Mouse (Mus musculus) cerebellum, postnatal 36 days (tissue): Measurements from ENCODE around the gene Nhlh1.

ENCODE experiments used
- DNase-seq, 2 experiments: peaks; one replicate each; pipeline ENCODE4 v3.0.0; 2021 to 2022; ENCODE audit warnings: mixed read lengths in 2 of 2

Nhlh1 gene

DNA sequence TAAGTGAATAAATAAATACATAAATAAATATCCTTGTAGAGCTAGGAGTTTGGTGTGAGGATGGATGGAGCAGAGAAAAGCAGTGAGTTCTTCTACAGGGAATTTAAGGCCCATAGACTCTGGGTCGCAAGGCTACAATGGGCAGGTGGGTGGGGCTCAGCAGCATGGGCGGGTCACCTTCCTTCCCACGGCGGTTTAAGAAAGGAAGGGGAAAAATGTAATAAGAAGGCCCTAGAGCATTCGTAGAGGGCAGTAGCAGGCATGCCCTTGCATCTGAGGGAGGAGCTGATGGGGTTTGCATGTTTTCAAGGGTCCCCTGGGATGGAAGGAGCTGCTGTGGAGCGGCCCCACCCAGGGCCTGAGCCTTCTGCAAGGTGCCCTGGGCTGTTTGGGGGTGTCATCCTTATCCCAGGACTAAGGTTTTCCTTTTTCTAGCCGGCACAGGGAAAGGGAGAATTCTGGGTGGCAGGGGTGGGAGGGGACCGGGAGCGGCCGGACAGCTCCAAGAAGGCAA lies 4.5 kb downstream of the Nhlh1 start:
- DNase-seq, result no peak

DNA sequence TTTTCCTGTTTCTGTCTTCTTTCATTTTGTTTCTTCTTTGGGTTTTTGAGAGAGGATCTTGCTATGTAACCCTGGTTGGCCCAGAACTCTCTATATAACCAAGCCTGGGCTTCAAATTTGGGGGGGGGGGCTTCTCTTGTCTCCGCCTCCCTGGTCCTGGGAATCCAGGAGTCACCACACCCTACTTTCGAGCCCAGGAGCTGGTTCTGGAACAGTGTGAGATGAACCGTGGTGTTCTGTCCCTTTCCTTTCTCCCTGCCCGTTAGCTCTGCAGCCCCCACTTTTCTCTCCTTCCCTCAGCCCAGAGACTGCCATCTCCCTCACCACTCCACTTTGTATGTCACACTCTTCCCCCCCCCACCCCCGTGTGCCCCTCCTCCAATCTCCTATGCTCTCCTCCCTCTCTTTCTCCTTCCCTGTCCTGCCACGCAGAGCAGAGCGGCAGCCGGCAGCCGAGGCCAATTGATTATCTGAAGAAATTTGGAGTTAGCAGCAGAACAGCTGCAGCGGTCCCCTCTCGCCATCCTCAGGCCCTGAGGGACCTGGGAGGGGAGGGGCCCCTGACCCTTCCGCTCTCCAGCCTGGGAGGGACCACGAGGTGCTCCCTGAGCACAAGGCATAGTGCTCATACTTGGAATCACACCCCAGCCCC lies 8.1 kb downstream of the Nhlh1 start:
- no peak for DNase-seq

DNA sequence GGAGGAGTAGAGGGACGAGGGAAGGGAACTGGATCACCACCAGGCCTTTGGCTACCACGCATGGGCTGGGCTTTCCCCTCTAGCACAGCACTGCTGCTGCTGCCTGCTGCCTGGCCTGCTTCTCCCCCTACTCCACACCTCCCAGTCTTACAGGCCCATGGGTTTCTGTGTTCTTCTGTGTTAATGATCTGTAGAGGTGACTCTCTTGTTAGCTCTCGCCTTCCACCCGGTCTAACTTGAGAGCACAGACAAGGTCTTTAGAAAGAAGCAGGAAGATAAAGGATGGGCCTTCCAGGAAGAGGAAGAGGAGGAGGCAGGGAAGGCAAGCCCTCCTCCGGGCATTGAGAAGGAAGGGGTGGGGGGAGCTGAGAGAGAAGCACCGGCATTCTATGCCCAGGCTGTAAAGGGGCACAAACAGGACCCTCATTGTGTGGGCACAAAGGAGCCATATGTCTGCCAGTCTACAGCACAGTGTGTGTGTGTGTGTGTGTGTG lies 9.1 kb downstream of the Nhlh1 start:
- no peak for DNase-seq

DNA sequence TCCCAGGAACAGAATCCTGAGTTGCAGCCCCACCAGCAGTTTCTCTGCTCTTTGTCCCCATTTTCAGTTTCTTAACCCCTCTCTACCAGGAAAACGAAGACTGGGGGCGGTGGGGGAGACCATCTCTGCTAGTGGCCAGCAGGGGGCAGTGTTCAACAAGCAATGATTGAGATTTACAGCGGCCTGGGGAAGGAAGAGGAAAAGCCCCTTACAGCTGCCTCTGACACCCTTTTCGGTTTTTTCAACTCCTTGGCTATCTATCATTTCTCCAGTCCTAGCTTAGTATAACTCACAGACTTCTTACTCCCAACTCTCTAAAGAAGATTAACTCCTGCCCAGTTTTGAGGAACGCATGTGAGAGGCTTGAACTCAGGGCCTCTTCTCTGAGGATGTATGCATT lies 10.4 kb downstream of the Nhlh1 start:
- peak; percentile 65 to 72 for DNase-seq

DNA sequence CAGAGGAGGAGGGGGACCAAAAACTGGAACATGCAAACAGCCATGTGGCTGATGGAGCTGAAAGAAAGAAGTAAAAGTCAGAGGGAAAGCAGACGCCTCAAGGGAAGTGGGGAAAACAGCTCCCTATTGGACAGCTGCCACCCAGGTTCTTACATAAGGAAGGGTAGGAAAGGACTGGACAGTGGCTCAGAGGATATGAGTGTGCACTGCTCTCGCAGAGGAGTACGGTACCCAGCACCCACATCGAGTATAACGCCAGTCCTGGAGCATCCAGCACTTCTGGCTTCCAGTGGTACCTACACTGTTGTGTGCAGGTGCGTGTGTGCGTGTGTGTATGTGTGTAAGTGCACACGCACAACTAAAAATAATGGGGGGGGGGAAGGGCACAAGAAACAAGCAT lies 11.0 kb downstream of the Nhlh1 start:
- no peak for DNase-seq

DNA sequence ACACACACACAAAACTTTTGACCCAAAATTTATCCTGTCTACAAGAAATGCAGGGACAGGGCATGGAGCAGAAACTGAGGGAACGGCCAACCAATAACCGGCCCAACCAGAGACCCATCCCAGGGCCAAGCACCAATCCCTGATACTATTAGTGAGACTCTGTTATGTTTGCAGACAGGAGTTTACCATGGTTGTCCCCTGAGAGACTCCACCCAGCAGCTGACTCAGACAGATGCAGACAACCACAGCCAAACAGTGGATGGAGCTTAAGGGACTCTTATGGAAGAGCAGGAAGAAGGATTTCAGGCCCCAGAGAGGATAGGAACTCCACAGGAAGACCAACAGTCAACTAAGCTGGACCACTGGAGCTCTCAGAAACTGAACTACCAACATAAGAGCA lies 27.5 kb downstream of the Nhlh1 start:
- DNase-seq, result no peak

DNA sequence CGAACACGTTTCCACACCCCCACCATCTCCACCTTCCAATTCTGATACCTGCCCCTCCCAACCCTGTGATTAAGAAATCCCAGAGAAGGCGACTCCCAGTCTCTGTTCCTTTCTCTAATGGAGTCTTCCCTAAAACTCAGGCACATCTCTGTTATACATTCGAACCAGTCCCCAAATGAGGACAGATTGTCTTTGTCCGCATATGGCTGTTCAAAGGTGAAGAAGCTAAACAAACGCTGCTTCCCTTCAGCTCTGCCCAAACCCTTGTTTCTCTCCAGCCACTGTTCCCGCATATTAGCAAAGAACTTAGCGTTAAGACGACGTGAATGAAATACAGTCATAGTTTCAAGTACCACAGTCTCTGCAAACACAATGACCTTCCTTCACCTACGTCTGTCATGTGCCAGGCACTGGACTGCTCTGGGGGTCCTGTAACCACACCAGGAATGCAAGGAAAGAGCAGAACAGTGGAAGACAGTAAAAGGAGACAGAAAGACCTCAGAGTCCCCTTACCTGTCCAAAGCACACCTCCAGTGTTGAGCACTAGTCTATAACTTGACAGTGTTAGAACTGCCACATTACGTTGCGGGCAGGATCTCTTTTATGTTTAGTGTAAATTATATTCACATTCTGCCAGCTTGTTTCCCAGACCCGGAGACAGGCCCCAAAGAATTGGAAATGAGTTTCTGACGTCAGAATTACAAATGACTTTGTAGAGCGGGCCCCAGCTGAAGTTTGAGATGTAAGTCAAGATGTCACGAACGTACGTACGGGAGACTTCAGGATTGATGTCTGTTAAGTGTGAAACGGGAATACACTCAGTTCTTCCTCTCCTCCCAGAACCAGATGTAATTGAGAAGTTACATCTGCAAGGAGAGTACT lies 28.7 kb downstream of the Nhlh1 start, which contains the start of gene Vangl2:
TSS of gene Vangl2 (minus strand) at position 51 of the 882 bp plus-strand sequence.
- DNase-seq, result no peak

DNA sequence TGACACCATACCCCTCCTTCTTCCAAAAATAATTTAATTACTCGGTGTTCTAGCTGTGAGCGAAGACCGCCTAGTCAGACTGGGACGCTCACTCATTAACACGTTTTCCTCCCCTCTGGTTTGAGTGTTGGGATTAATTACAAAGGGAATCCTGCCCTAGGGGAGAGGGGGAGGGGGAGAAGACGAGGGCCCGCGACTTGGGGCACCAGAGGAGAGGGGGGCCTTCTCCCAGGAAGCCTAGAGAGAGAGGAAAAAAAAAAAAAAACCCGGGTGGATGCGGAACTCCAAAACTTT lies 29.6 kb downstream of the Nhlh1 start:
- DNase-seq, result no peak

DNA sequence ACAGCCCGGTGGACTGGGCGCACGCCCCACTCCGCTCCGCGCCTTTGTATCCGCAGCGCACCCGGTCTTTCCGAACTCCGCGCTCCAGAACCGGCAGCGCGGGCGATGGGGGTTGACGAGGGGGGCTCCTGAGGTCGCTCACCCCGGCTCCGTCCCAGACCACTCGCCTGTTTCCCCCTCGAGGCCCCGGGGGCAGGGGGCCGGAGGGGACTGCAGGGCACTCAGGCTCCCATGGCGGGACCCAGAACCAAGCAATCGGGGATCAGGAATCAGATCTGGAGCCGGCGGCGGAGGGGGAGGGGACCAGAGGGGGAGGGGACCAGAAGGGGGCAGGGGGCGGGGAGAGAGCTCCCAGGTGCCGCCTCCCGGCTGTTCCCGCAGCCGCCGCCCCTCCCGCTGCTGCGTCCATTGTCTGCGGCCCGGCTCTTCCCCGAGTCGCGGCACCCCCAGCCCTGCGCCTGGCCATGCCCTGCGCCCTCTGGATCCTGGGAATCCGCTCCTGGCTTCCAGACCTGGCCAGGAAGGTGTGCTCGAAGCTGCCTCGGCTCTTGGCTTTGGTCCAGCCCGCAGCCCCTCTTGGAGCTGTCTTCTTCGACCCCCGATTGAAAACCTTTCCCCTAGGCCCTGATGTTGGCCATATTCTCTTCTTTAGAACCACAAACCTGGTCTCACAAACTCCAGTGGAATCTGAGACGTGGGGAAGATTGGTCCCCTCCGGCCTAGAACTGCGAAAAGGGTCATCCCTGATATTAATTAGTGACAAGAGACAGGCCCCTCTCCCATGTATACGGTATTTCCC lies 30.2 kb downstream of the Nhlh1 start:
- peak; percentile 92 to 95 for DNase-seq

DNA sequence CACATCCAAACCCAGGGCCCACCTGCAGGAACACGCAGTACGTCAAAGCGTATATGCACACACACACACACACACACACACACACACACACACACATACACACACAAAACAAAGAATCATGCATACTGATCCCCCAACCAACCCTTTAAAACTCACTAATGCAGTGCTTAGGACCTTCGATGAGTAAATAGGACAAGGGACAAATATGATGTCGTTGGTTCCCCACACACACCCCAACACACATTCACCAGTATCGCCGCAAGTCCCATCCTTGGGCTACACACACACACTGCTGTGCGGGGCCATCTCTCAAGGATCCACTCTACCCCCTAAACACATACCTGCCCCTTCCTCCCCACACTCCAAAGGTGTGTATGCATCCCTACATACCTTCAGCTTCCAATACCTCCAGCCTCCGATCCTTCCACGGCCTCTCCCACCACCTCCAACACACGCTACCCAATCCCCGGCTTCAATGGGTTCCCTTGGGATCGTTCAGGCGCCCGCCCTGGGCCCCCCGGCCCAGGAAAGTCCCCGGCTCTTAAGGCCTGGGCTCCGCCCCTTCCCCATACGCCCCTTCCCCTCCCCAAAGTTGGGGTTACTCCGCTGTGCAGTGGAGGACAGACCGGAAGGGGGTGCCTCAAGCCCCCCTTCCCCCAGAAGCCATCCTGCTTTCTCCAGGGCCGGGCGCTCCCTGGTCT lies 31.0 kb downstream of the Nhlh1 start:
- DNase-seq, result peak; percentile 20 to 35

DNA sequence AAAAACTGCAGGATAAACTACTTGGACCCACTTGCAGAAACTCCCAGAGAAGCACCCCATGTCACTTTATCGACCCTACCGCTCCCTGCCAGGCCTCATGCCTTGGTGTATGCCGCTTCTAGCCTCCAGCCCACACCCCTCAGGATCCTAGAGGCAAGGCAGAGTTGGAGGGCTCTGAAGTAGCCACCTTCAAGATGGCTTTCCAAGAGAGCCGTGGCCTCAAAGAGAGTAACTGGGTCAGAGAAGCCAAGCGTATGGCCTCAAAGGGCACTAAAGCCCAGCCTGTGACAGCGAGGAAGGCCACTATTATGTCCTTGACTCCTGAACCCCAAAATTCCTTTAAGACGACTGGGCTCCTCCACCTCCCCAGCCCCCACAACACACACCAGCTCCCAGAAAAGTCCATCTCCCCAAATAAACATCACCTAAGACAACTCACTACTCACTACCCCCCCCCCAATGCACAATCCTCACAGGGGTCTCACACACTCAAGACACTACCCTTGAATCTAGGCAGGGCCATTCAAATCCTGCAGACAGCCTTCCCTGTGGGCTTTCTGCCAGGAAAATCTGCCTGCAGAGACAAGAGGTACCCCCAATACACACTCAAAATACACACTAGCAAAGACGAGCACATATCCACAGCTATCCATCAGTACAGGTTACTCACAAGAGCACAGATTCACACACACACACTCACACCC lies 32.0 kb downstream of the Nhlh1 start:
- DNase-seq, result no peak

DNA sequence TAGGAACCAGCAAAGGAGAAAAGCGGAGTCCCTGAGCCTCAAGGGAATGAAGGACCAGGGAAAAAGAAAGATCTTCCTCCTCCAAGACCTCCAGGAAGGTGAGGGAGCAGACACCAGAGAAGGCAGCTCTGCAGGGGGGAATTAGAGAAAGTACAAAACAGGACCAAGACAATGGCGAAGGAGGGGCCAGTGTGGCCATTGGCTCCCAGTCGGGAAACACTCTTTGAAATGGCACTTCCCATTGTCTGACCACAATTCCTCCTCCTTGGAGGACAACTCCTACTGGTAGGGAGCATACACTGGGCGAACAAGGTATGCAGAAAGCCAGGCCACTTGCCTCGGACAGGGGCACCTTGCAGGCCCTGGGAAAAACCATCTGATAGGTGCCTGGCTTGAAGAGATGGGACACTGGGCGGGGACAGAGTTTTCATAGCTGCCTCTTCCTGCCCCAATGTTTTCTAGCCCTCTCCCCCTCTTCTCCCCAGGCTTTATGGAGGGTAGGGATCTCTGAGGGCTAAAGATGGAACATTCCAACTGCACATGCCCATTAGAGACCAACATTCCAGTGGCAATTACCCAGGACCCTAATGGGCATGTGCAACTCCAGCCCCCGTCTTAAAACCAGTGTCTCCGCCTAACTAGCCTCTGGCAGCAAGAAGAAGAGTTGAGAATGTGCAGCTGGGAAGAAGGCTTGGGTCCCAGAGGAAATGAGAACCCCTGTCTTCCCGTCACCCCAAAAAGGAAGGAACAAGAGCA lies 33.1 kb downstream of the Nhlh1 start:
- DNase-seq, result no peak

DNA sequence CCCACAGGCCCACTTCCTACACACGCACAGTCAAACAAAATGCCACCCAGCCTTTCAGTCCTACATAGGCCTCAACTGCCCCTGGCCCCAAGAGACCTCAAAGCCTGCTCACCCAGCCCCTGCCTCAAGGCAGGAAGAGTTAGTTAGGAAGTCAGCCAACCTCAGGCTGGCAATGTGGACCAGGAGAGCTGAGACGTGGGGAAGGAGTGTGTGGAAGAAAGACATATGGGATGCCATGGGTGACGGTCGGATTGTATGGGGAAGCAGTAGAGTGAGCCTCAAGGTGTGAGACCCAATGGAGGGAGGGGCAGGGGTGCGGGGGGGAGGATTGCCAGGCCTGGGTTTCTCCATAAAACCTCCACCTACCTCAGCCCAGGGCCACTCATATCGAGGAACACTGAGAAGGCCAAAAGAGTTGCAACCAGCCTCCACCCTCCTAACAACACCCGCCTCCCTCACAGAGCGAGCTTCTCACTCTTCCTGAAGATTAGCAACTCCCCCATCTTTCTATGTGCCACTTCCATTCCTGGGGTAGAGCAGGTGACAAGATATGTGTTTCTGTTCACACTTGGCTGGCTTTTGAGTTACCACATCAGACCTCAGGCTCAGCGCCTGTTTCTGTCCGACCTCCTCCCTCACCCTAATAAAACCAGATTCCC lies 37.4 kb downstream of the Nhlh1 start:
- DNase-seq, result no peak

DNA sequence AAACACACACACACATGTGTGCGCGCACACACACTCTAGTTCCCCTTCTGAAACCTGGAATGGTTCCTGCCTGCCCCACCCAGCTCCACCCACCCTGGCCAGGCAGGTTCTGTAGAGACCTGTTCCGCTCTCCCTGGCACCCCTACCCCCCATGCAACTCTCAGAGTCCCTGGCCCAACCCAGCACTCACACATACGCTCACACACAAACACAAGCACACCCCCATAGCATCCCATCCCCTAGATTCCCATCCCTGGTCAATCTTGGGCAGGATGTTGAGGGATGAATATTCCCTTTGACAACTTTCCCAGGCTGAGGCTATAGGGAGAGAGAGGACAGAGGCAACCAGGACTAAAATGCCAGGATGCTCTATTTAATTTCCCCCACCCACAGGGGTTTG lies 38.0 kb downstream of the Nhlh1 start:
- no peak for DNase-seq

DNA sequence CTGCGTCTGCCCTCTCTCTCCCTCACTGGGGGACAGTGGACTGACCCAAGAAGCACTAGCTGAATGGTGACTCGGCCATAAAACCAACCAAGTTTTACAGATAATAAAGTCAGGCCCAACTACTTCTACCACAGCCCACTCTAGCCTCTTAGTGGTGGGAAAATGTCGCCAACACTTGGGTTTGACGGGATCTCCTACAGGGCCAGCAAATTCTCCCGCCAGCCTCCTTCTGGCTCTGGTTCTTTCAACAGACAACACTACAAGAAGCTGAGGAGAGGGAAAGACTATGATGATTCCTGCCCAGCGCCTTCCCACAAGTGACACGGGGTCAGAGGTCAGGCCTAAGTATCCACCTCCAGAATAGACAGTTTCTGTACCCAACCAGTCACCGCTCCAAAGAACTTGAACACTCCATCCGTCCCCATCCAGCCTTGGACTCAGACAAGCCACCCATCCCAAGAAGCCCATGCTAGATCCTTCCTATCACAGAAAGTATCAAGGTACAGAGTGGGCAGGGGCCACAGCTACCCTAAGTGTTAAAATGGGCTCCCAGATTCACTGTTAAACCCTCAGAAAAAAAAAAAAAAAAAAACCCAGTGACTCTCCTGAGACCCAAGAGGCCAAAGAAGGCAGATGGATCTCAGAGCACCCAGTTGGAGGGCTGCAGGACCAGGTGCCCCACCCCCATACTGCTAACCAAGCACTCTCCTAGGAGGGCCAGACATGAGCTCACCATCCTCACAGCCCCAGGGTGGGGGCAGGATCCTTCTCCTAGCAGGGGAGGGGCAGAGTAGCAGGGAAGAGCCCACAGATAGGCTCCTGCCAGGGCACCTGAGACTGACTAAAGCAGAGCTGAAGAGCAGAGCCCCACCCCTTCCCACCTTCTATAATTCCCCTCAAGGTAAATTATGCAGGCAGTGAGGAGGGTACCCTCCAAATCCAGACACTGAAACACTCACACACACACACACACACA lies 38.7 kb downstream of the Nhlh1 start:
- DNase-seq, result no peak

DNA sequence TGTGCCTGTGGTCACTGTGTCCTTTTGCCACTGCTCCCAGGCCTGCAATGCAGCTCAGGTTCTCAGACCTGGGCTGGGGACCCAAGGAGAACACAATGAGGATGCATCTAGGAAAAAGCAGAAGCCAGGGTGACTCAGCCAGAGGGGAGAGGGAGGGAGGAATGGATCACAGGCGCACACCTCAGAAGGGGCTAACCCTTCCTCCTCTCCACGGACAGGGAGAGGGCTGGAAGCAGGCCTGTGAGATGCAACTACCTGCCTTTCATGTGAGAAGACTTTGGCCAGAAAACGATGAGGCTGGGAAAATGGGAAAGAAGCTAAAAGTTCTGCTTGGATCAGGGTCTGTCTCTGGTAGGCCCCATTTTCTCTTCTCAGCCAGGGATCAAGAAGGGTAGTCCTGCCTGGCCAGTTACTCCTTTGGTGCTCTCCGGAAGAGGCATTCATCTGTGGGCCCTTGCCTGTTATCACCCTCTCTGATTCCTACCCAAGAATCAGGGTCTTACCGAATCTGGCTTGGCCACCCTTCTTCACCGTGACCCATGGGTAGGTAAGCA lies 39.8 kb downstream of the Nhlh1 start:
- DNase-seq, result no peak

DNA sequence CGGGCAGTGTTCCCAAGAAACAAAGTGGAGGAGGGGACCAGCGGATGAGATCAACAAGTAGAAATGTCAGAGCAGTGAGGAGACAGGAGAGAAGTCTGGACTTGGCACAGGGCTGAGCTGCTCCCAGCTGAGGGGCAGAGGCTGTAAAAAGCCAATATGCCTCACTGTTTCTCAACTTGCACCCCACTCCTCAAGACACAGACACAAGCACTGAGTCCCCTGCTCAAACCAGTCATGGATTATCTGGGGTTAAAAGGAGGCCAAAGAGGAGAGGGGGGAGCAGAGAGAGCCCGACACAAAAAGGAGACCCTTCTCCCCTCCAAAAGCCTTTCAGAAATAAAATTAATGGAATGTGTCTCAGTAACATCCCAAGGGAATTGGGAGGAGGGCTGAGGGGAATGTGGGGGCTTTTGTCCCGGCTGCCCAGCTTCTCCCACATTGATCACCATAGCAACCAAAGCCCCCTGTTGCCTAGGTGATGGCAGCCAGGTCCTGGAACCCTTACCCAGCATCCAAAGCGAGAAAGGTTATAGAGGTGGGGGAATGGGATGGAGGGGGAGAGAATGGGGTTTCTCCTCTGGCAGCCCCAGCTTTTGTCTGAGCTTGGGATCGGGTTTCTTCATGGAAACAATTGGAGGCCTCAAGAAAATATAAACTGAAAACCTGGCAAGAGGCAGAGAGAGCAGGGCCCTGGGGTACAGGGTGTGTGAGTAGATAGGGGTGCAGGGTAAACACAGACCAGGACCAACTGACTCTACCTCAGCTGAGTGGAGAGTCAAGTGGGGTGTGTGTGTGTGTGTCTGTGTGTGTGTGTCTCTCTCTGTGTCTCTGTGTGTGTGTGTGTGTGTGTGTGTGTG lies 40.5 kb downstream of the Nhlh1 start:
- DNase-seq, result no peak

DNA sequence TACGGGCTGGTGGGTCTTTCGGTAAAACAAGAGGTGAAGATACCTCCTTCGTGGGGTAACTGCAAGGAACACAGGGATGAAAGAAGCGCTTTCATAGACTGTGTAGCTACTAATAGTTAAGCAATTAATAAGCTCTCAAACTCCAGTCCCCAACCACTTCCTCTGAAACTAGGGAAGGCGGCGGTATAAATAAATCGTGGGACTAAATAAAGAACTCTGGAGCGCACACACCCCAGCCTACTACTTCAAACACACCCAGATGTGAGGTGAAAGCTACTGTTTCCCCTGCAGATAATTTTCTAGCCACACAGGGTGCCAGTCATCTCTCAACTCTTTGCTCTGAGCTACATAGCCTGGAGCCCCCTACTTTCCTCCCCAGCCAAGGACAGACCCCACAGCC lies 41.3 kb downstream of the Nhlh1 start:
- DNase-seq, result no peak
